In genomic region chr2:154920896-154921295, GRCm38 (mm10) we compare ENCODE assay signal across 12 mouse cellular contexts.
"Had no signal": no experiment of that assay in that cellular context is flagged by ENCODE, and none has a peak within 500 bp of the region (broad histone marks: within the 10 kb centered on the region; RNA-seq: fewer than 3 reads in every experiment).

No protein-coding gene starts in this region.

- DNase-seq: gastrocnemius, postnatal 14 days; gastrocnemius, postnatal 36 days; heart, adult 18-20 months; heart, postnatal 10 days; heart, postnatal 36 days; kidney, adult 11 months; kidney, adult 2 months; kidney, adult 9 months; kidney, postnatal 14 days; kidney, postnatal 36 days; layer of hippocampus, adult 9-11 months; layer of hippocampus, postnatal 36 days had no signal
